Mouse (Mus musculus): ENCODE measurements around the gene Drd4. TPM values are rescaled to one million over a fixed set of nuclear protein-coding genes. Genes with fewer than 3 reads are reported as not detected.

Drd4 gene
- polyA plus RNA-seq, 1 experiment = 0.03 TPM

- 30% methylated on average over 11 of the region's 11 CpGs for WGBS
- DNase-seq = no peak
- H3K36me3 ChIP-seq (ENCODE audit: control insufficient read depth, insufficient read depth, low read length) = 0 out of 2 replicates have a peak, but pooled peaks cover 3% of the 10 kb centered on the region
Observed at GRCm38 (mm10) chr7:141265411-141265738, 26.4 kb upstream of the Drd4 start.

GRCm38 (mm10) chr7:141265739-141266561, 25.9 kb upstream of the Drd4 start, which contains the start of gene Irf7:
Gene Irf7 (minus strand): TSS chr7:141266481.
- WGBS = 2% methylated on average over 25 of the region's 25 CpGs
- H3K27ac ChIP-seq (ENCODE audit: insufficient read depth, low read depth, low read length) = peak within 1 kb of the TSS; percentile 86
- DNase-seq = peak; percentile 78
- TF ChIP-seq CTCF (conservative IDR thresholded peaks at IDR 0.05; ENCODE audit: insufficient read depth, insufficient read length, low read depth, low read length) (no peak), POLR2A (IDR thresholded peaks at IDR 0.05; ENCODE audit: low read depth, low read length) (peak; percentile 57)
- H3K27me3 ChIP-seq (replicated peaks; ENCODE audit: control insufficient read depth, insufficient read depth, low read length) = no peaks in the 10 kb centered on the region
- peaks cover 3% of the 10 kb centered on the region; the same call in 1 of the 2 replicates for H3K4me1 ChIP-seq (ENCODE audit: control insufficient read depth, insufficient read depth, low read length)
- H3K36me3 ChIP-seq (ENCODE audit: control insufficient read depth, insufficient read depth, low read length) = 0 out of 2 replicates have a peak, but pooled peaks cover 3% of the 10 kb centered on the region
- peak within 1 kb of the TSS; percentile 95 for H3K4me3 ChIP-seq (ENCODE audit: insufficient read depth, low read depth, low read length)

More at GRCm38 (mm10) chr7:141265411-141265738, 26.4 kb upstream of the Drd4 start:
- H3K27ac ChIP-seq (ENCODE audit: insufficient read depth, low read depth, low read length) = no peak overlapping the region
- peaks cover 3% of the 10 kb centered on the region; the same call in 1 of the 2 replicates for H3K4me1 ChIP-seq (ENCODE audit: control insufficient read depth, insufficient read depth, low read length)
- no peaks in the 10 kb centered on the region for H3K27me3 ChIP-seq (replicated peaks; ENCODE audit: control insufficient read depth, insufficient read depth, low read length)
- no peak for TF ChIP-seq CTCF (conservative IDR thresholded peaks at IDR 0.05; ENCODE audit: insufficient read depth, insufficient read length, low read depth, low read length)
- peak overlapping the region; percentile 13 for H3K4me3 ChIP-seq (ENCODE audit: insufficient read depth, low read depth, low read length)

- TF ChIP-seq CTCF (conservative IDR thresholded peaks at IDR 0.05; ENCODE audit: insufficient read depth, insufficient read length, low read depth, low read length) (no peak), POLR2A (IDR thresholded peaks at IDR 0.05; ENCODE audit: low read depth, low read length) (no peak)
- 72% methylated on average over 24 of the region's 24 CpGs for WGBS
- Histone ChIP-seq H3K27ac (ENCODE audit: insufficient read depth, low read depth, low read length) (no peak overlapping the region), H3K4me3 (ENCODE audit: insufficient read depth, low read depth, low read length) (no peak overlapping the region; the same call in 1 of the 2 replicates), H3K36me3 (ENCODE audit: control insufficient read depth, insufficient read depth, low read length) (no peaks in the 10 kb centered on the region), H3K4me1 (ENCODE audit: control insufficient read depth, insufficient read depth, low read length) (peaks cover 3% of the 10 kb centered on the region; the same call in 1 of the 2 replicates), H3K27me3 (replicated peaks; ENCODE audit: control insufficient read depth, insufficient read depth, low read length) (no peaks in the 10 kb centered on the region)
- peak; percentile 38 for DNase-seq
Observed at GRCm38 (mm10) chr7:141268466-141269272, 23.1 kb upstream of the Drd4 start.

GRCm38 (mm10) chr7:141269273-141269545, 22.6 kb upstream of the Drd4 start:
- TF ChIP-seq CTCF (conservative IDR thresholded peaks at IDR 0.05; ENCODE audit: insufficient read depth, insufficient read length, low read depth, low read length) (no peak), POLR2A (IDR thresholded peaks at IDR 0.05; ENCODE audit: low read depth, low read length) (no peak)
- Histone ChIP-seq H3K4me1 (ENCODE audit: control insufficient read depth, insufficient read depth, low read length) (peaks cover 3% of the 10 kb centered on the region; the same call in 1 of the 2 replicates), H3K36me3 (ENCODE audit: control insufficient read depth, insufficient read depth, low read length) (no peaks in the 10 kb centered on the region), H3K27ac (ENCODE audit: insufficient read depth, low read depth, low read length) (no peak overlapping the region), H3K27me3 (replicated peaks; ENCODE audit: control insufficient read depth, insufficient read depth, low read length) (no peaks in the 10 kb centered on the region), H3K4me3 (ENCODE audit: insufficient read depth, low read depth, low read length) (no peak overlapping the region; the same call in 1 of the 2 replicates)
- no peak for DNase-seq
- WGBS = 79% methylated on average over 14 of the region's 14 CpGs

- DNase-seq = no peak
- WGBS = 87% methylated on average over 3 of the region's 3 CpGs
- peaks cover 7% of the 10 kb centered on the region; the same call in 1 of the 2 replicates for H3K4me1 ChIP-seq (ENCODE audit: control insufficient read depth, insufficient read depth, low read length)
- H3K36me3 ChIP-seq (ENCODE audit: control insufficient read depth, insufficient read depth, low read length) = no peaks in the 10 kb centered on the region
- no peak overlapping the region for H3K4me3 ChIP-seq (ENCODE audit: insufficient read depth, low read depth, low read length)
- no peaks in the 10 kb centered on the region for H3K27me3 ChIP-seq (replicated peaks; ENCODE audit: control insufficient read depth, insufficient read depth, low read length)
- no peak overlapping the region for H3K27ac ChIP-seq (ENCODE audit: insufficient read depth, low read depth, low read length)
- no peak for TF ChIP-seq CTCF (conservative IDR thresholded peaks at IDR 0.05; ENCODE audit: insufficient read depth, insufficient read length, low read depth, low read length)
- TF ChIP-seq POLR2A (IDR thresholded peaks at IDR 0.05; ENCODE audit: low read depth, low read length) = no peak
Observed at GRCm38 (mm10) chr7:141270631-141271030, 21.2 kb upstream of the Drd4 start.

- DNase-seq = no peak
- no peaks in the 10 kb centered on the region for H3K36me3 ChIP-seq (ENCODE audit: control insufficient read depth, insufficient read depth, low read length)
- H3K27ac ChIP-seq (ENCODE audit: insufficient read depth, low read depth, low read length) = no peak overlapping the region
- H3K4me1 ChIP-seq (ENCODE audit: control insufficient read depth, insufficient read depth, low read length) = peaks cover 12% of the 10 kb centered on the region; the same call in 1 of the 2 replicates
- TF ChIP-seq CTCF (conservative IDR thresholded peaks at IDR 0.05; ENCODE audit: insufficient read depth, insufficient read length, low read depth, low read length) (no peak), POLR2A (IDR thresholded peaks at IDR 0.05; ENCODE audit: low read depth, low read length) (no peak)
- WGBS = 75% methylated on average over 9 of the region's 9 CpGs
- H3K27me3 ChIP-seq (replicated peaks; ENCODE audit: control insufficient read depth, insufficient read depth, low read length) = no peaks in the 10 kb centered on the region
- peak overlapping the region; percentile 56; the same call in 1 of the 2 replicates for H3K4me3 ChIP-seq (ENCODE audit: insufficient read depth, low read depth, low read length)
Observed at GRCm38 (mm10) chr7:141275356-141275755, 16.4 kb upstream of the Drd4 start.

- TF ChIP-seq CTCF (conservative IDR thresholded peaks at IDR 0.05; ENCODE audit: insufficient read depth, insufficient read length, low read depth, low read length) (no peak), POLR2A (IDR thresholded peaks at IDR 0.05; ENCODE audit: low read depth, low read length) (no peak)
- 29% methylated on average over 11 of the region's 11 CpGs for WGBS
- peak; percentile 91 for DNase-seq
- H3K36me3 ChIP-seq (ENCODE audit: control insufficient read depth, insufficient read depth, low read length) = no peaks in the 10 kb centered on the region
- H3K4me3 ChIP-seq (ENCODE audit: insufficient read depth, low read depth, low read length) = peak within 1 kb of the TSS; percentile 56
- H3K27ac ChIP-seq (ENCODE audit: insufficient read depth, low read depth, low read length) = peak within 1 kb of the TSS; percentile 66
- no peaks in the 10 kb centered on the region for H3K27me3 ChIP-seq (replicated peaks; ENCODE audit: control insufficient read depth, insufficient read depth, low read length)
- H3K4me1 ChIP-seq (ENCODE audit: control insufficient read depth, insufficient read depth, low read length) = peaks cover 17% of the 10 kb centered on the region
Observed at GRCm38 (mm10) chr7:141276546-141276945, 15.3 kb upstream of the Drd4 start, which contains the start of gene Cdhr5. Gene Cdhr5 (minus strand): TSS chr7:141276786.

All from kidney, adult 2 months (tissue).